Mouse (Mus musculus): Measurements from ENCODE around the gene Sbds. TPM values are rescaled to one million over a fixed set of nuclear protein-coding genes. Genes with fewer than 3 reads are reported as not detected.

The Sbds gene
- polyA plus RNA-seq, 1 experiment from 2014 or later = 44.1 TPM

DNA sequence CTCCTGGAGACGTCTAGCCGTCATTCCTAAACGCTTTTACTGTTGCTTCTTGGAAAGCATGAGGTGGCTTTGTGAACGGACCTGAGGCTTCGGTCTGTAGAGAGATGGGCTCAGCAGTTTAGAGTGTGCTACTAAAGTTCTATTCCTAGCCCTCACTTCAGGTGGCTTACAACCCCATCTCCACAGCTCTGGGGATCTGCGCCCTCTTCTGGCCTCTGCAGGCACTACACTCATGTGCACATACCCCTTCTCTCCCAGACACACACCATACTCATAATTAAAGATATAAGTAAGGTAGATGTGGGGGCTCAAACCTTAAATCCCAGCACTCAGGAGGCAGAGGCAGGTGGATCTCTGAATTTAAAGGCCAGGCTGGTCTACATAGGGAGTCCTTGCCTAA is 34.9 kb upstream of the Sbds start:
- no peak overlapping the region for H3K9ac ChIP-seq (replicated peaks; ENCODE audit: low read length)
- WGBS = 98% methylated on average over 6 of the region's 6 CpGs
- no peak for ATAC-seq (ENCODE audit: low FRiP score, low TSS enrichment)
- H3K27ac ChIP-seq (replicated peaks; ENCODE audit: low read depth, low read length) = no peak overlapping the region
- no peaks in the 10 kb centered on the region for H3K27me3 ChIP-seq (ENCODE audit: control insufficient read depth, insufficient read depth, low read length)
- no peaks in the 10 kb centered on the region for H3K4me1 ChIP-seq (ENCODE audit: control insufficient read depth, insufficient read depth, low read length)
- no peaks in the 10 kb centered on the region for H3K9me3 ChIP-seq (ENCODE audit: control insufficient read depth, low read length)
- H3K4me2 ChIP-seq (ENCODE audit: low read length) = no peak overlapping the region
- peaks cover 34% of the 10 kb centered on the region for H3K36me3 ChIP-seq (ENCODE audit: control insufficient read depth, insufficient read depth, low read length)
- no peak for DNase-seq
- H3K4me3 ChIP-seq (replicated peaks; ENCODE audit: low read depth, low read length) = no peak overlapping the region

DNA sequence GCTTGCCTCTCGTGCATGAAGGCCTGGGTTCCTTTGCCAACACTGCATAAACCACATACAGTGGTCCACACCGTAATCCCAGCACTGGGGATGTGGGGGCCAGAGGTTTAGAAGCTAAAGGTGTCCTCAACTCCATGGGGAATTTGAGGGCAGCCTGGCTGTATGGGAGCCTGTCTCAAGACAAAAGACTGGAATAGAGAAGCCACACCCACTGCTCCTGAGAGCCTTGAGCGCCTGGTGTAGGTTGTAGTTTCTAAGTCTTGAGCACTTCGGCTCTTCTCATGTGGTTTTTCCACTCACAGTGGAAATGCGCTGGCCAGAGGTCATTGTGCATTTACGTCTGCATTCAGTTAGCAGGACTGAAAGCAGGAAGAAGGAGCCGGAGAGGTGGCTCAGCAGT is 32.8 kb upstream of the Sbds start:
- no peaks in the 10 kb centered on the region for H3K9me3 ChIP-seq (ENCODE audit: control insufficient read depth, low read length)
- H3K27ac ChIP-seq (replicated peaks; ENCODE audit: low read depth, low read length) = no peak overlapping the region
- no peak for DNase-seq
- no peak overlapping the region for H3K4me2 ChIP-seq (ENCODE audit: low read length)
- peaks cover 39% of the 10 kb centered on the region for H3K36me3 ChIP-seq (ENCODE audit: control insufficient read depth, insufficient read depth, low read length)
- no peak overlapping the region for H3K9ac ChIP-seq (replicated peaks; ENCODE audit: low read length)
- no peak for ATAC-seq (ENCODE audit: low FRiP score, low TSS enrichment)
- no peaks in the 10 kb centered on the region for H3K4me1 ChIP-seq (ENCODE audit: control insufficient read depth, insufficient read depth, low read length)
- no peak overlapping the region for H3K4me3 ChIP-seq (replicated peaks; ENCODE audit: low read depth, low read length)
- 95% methylated on average over 7 of the region's 7 CpGs for WGBS
- H3K27me3 ChIP-seq (ENCODE audit: control insufficient read depth, insufficient read depth, low read length) = no peaks in the 10 kb centered on the region

GRCm38 (mm10) chr5:130283079-130283732 is 27.9 kb upstream of the Sbds start:
- no peaks in the 10 kb centered on the region for H3K4me1 ChIP-seq (ENCODE audit: control insufficient read depth, insufficient read depth, low read length)
- no peaks in the 10 kb centered on the region for H3K27me3 ChIP-seq (ENCODE audit: control insufficient read depth, insufficient read depth, low read length)
- no peaks in the 10 kb centered on the region for H3K9me3 ChIP-seq (ENCODE audit: control insufficient read depth, low read length)
- no peak for ATAC-seq (ENCODE audit: low FRiP score, low TSS enrichment)
- H3K4me2 ChIP-seq (ENCODE audit: low read length) = no peak overlapping the region
- H3K4me3 ChIP-seq (replicated peaks; ENCODE audit: low read depth, low read length) = no peak overlapping the region
- 97% methylated on average over 9 of the region's 9 CpGs for WGBS
- DNase-seq = no peak
- no peak overlapping the region for H3K27ac ChIP-seq (replicated peaks; ENCODE audit: low read depth, low read length)
- peaks cover 52% of the 10 kb centered on the region for H3K36me3 ChIP-seq (ENCODE audit: control insufficient read depth, insufficient read depth, low read length)
- H3K9ac ChIP-seq (replicated peaks; ENCODE audit: low read length) = no peak overlapping the region

- DNase-seq (no peak), ATAC-seq (ENCODE audit: low FRiP score, low TSS enrichment) (no peak)
- no peaks in the 10 kb centered on the region for H3K27me3 ChIP-seq (ENCODE audit: control insufficient read depth, insufficient read depth, low read length)
- no peaks in the 10 kb centered on the region for H3K4me1 ChIP-seq (ENCODE audit: control insufficient read depth, insufficient read depth, low read length)
- H3K4me2 ChIP-seq (ENCODE audit: low read length) = no peak overlapping the region
- H3K27ac ChIP-seq (replicated peaks; ENCODE audit: low read depth, low read length) = no peak overlapping the region
- H3K9me3 ChIP-seq (ENCODE audit: control insufficient read depth, low read length) = no peaks in the 10 kb centered on the region
- peaks cover 70% of the 10 kb centered on the region for H3K36me3 ChIP-seq (ENCODE audit: control insufficient read depth, insufficient read depth, low read length)
- no peak overlapping the region for H3K4me3 ChIP-seq (replicated peaks; ENCODE audit: low read depth, low read length)
- 95% methylated on average over 7 of the region's 7 CpGs for WGBS
- H3K9ac ChIP-seq (replicated peaks; ENCODE audit: low read length) = no peak overlapping the region
Observed at GRCm38 (mm10) chr5:130278011-130278472, 22.7 kb upstream of the Sbds start.

- Histone ChIP-seq H3K27me3 (ENCODE audit: control insufficient read depth, insufficient read depth, low read length) (no peaks in the 10 kb centered on the region), H3K4me1 (ENCODE audit: control insufficient read depth, insufficient read depth, low read length) (no peaks in the 10 kb centered on the region), H3K36me3 (ENCODE audit: control insufficient read depth, insufficient read depth, low read length) (peaks cover 72% of the 10 kb centered on the region), H3K27ac (replicated peaks; ENCODE audit: low read depth, low read length) (no peak overlapping the region), H3K9me3 (ENCODE audit: control insufficient read depth, low read length) (no peaks in the 10 kb centered on the region), H3K4me3 (replicated peaks; ENCODE audit: low read depth, low read length) (no peak overlapping the region), H3K4me2 (ENCODE audit: low read length) (no peak overlapping the region), H3K9ac (replicated peaks; ENCODE audit: low read length) (no peak overlapping the region)
- peak; percentile 78 for DNase-seq
- 59% methylated on average over 4 of the region's 4 CpGs for WGBS
- no peak for ATAC-seq (ENCODE audit: low FRiP score, low TSS enrichment)
Observed at GRCm38 (mm10) chr5:130275509-130275908, 20.2 kb upstream of the Sbds start.

GRCm38 (mm10) chr5:130273046-130273445 is 17.7 kb upstream of the Sbds start:
- no peak overlapping the region for H3K4me2 ChIP-seq (ENCODE audit: low read length)
- H3K36me3 ChIP-seq (ENCODE audit: control insufficient read depth, insufficient read depth, low read length) = peaks cover 66% of the 10 kb centered on the region
- H3K27me3 ChIP-seq (ENCODE audit: control insufficient read depth, insufficient read depth, low read length) = no peaks in the 10 kb centered on the region
- DNase-seq (no peak), ATAC-seq (ENCODE audit: low FRiP score, low TSS enrichment) (no peak)
- WGBS = 96% methylated on average over 6 of the region's 6 CpGs
- no peak overlapping the region for H3K9ac ChIP-seq (replicated peaks; ENCODE audit: low read length)
- H3K9me3 ChIP-seq (ENCODE audit: control insufficient read depth, low read length) = no peaks in the 10 kb centered on the region
- H3K4me1 ChIP-seq (ENCODE audit: control insufficient read depth, insufficient read depth, low read length) = no peaks in the 10 kb centered on the region
- no peak overlapping the region for H3K4me3 ChIP-seq (replicated peaks; ENCODE audit: low read depth, low read length)
- no peak overlapping the region for H3K27ac ChIP-seq (replicated peaks; ENCODE audit: low read depth, low read length)

- 100% methylated on average over 1 of the region's 1 CpGs for WGBS
Observed at GRCm38 (mm10) chr5:130272344-130272743, 17.0 kb upstream of the Sbds start.

GRCm38 (mm10) chr5:130268976-130269375 is 13.6 kb upstream of the Sbds start:
- no peaks in the 10 kb centered on the region for H3K9me3 ChIP-seq (ENCODE audit: control insufficient read depth, low read length)
- no peak overlapping the region for H3K27ac ChIP-seq (replicated peaks; ENCODE audit: low read depth, low read length)
- H3K27me3 ChIP-seq (ENCODE audit: control insufficient read depth, insufficient read depth, low read length) = no peaks in the 10 kb centered on the region
- ATAC-seq (ENCODE audit: low FRiP score, low TSS enrichment) (no peak), DNase-seq (no peak)
- H3K4me2 ChIP-seq (ENCODE audit: low read length) = no peak overlapping the region
- H3K4me3 ChIP-seq (replicated peaks; ENCODE audit: low read depth, low read length) = no peak overlapping the region
- WGBS = 86% methylated on average over 11 of the region's 11 CpGs
- no peak overlapping the region for H3K9ac ChIP-seq (replicated peaks; ENCODE audit: low read length)
- no peaks in the 10 kb centered on the region for H3K4me1 ChIP-seq (ENCODE audit: control insufficient read depth, insufficient read depth, low read length)
- H3K36me3 ChIP-seq (ENCODE audit: control insufficient read depth, insufficient read depth, low read length) = peaks cover 64% of the 10 kb centered on the region

More at GRCm38 (mm10) chr5:130272344-130272743, 17.0 kb upstream of the Sbds start:
- H3K4me1 ChIP-seq (ENCODE audit: control insufficient read depth, insufficient read depth, low read length) = no peaks in the 10 kb centered on the region
- no peaks in the 10 kb centered on the region for H3K9me3 ChIP-seq (ENCODE audit: control insufficient read depth, low read length)
- no peaks in the 10 kb centered on the region for H3K27me3 ChIP-seq (ENCODE audit: control insufficient read depth, insufficient read depth, low read length)
- H3K36me3 ChIP-seq (ENCODE audit: control insufficient read depth, insufficient read depth, low read length) = peaks cover 66% of the 10 kb centered on the region
- H3K9ac ChIP-seq (replicated peaks; ENCODE audit: low read length) = no peak overlapping the region
- no peak overlapping the region for H3K4me2 ChIP-seq (ENCODE audit: low read length)
- DNase-seq (no peak), ATAC-seq (ENCODE audit: low FRiP score, low TSS enrichment) (no peak)
- no peak overlapping the region for H3K27ac ChIP-seq (replicated peaks; ENCODE audit: low read depth, low read length)
- H3K4me3 ChIP-seq (replicated peaks; ENCODE audit: low read depth, low read length) = no peak overlapping the region

GRCm38 (mm10) chr5:130267316-130267715 is 12.0 kb upstream of the Sbds start:
- Histone ChIP-seq H3K9me3 (ENCODE audit: control insufficient read depth, low read length) (no peaks in the 10 kb centered on the region), H3K4me2 (ENCODE audit: low read length) (no peak overlapping the region), H3K4me3 (replicated peaks; ENCODE audit: low read depth, low read length) (no peak overlapping the region), H3K27me3 (ENCODE audit: control insufficient read depth, insufficient read depth, low read length) (no peaks in the 10 kb centered on the region), H3K36me3 (ENCODE audit: control insufficient read depth, insufficient read depth, low read length) (peaks cover 62% of the 10 kb centered on the region), H3K4me1 (ENCODE audit: control insufficient read depth, insufficient read depth, low read length) (no peaks in the 10 kb centered on the region), H3K9ac (replicated peaks; ENCODE audit: low read length) (no peak overlapping the region), H3K27ac (replicated peaks; ENCODE audit: low read depth, low read length) (no peak overlapping the region)
- DNase-seq (peak; percentile 49), ATAC-seq (ENCODE audit: low FRiP score, low TSS enrichment) (no peak)
- 71% methylated on average over 1 of the region's 1 CpGs for WGBS
